Mouse (Mus musculus): ENCODE data around the gene Scai. TPM values are rescaled to one million over a fixed set of nuclear protein-coding genes. Genes with fewer than 3 reads are reported as not detected.

Scai gene
- polyA plus RNA-seq, 1 experiment = 0.78 TPM

DNA sequence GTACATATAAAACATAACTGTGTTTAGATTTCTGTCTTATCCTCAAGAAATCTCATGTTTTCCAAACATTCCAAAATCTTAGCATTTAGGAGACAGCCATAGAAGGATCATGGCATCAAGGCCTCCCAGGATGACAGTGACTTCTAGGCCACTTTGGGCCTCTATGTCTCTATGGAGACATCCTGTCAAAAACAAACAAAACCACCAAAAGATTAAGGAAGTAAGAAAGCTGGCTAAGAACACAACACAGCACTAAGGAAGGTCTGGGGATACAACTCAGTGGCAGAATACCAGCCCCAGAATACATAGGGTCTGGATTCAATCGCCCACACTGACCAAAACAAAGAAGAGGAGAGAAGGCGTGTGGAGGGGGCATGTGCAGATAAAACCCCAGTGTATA lies 12.8 kb upstream of the Scai start:
- Histone ChIP-seq H3K4me3 (no peak overlapping the region), H3K36me3 (ENCODE audit: control insufficient read depth, insufficient read depth) (peaks cover 45% of the 10 kb centered on the region), H3K4me2 (ENCODE audit: low read depth) (no peak overlapping the region), H3K79me2 (ENCODE audit: control insufficient read depth, insufficient read depth) (peaks cover 3% of the 10 kb centered on the region), H3K27me3 (ENCODE audit: control insufficient read depth, insufficient read depth, insufficient read length) (no peaks in the 10 kb centered on the region), H3ac (ENCODE audit: control insufficient read depth, insufficient read length) (no peak overlapping the region)
- TF ChIP-seq TCF3 (IDR thresholded peaks at IDR 0.05; ENCODE audit: insufficient read length, low read depth) (no peak), E2F4 (IDR thresholded peaks at IDR 0.05; ENCODE audit: insufficient read depth) (no peak), MYOD1 (IDR thresholded peaks at IDR 0.05; ENCODE audit: control insufficient read depth in 1 of 3, insufficient read length in 2 of 3, low read depth in 2 of 3) (no peak), SRF (IDR thresholded peaks at IDR 0.05; ENCODE audit: control insufficient read depth, insufficient read length, low read depth) (no peak), POLR2AphosphoS2 (IDR thresholded peaks at IDR 0.05; ENCODE audit: insufficient read length, low read depth) (no peak), POLR2A (IDR thresholded peaks at IDR 0.05; ENCODE audit: insufficient read length, low read depth) (no peak), REST (IDR thresholded peaks at IDR 0.05; ENCODE audit: insufficient read depth, insufficient read length) (no peak), MAX (IDR thresholded peaks at IDR 0.05; ENCODE audit: low read depth) (no peak), USF1 (IDR thresholded peaks at IDR 0.05; ENCODE audit: low read depth) (no peak), CEBPB (IDR thresholded peaks at IDR 0.05; ENCODE audit: insufficient read depth, poor library complexity, severe bottlenecking) (no peak), MYOG (IDR thresholded peaks at IDR 0.05; ENCODE audit: control insufficient read depth in 1 of 3, insufficient read depth in 1 of 3, insufficient read length in 2 of 3, low read depth in 2 of 3) (no peak), TCF12 (IDR thresholded peaks at IDR 0.05; ENCODE audit: insufficient read depth, poor library complexity, severe bottlenecking) (no peak)

GRCm38 (mm10) chr2:39194809-39195208 lies 4.3 kb upstream of the Scai start:
- peaks cover 30% of the 10 kb centered on the region for H3K36me3 ChIP-seq (ENCODE audit: control insufficient read depth, insufficient read depth)
- TF ChIP-seq SRF (IDR thresholded peaks at IDR 0.05; ENCODE audit: control insufficient read depth, insufficient read length, low read depth) (no peak), POLR2AphosphoS2 (IDR thresholded peaks at IDR 0.05; ENCODE audit: insufficient read length, low read depth) (no peak), CEBPB (IDR thresholded peaks at IDR 0.05; ENCODE audit: insufficient read depth, poor library complexity, severe bottlenecking) (no peak), E2F4 (IDR thresholded peaks at IDR 0.05; ENCODE audit: insufficient read depth) (no peak), TCF12 (IDR thresholded peaks at IDR 0.05; ENCODE audit: insufficient read depth, poor library complexity, severe bottlenecking) (no peak), REST (IDR thresholded peaks at IDR 0.05; ENCODE audit: insufficient read depth, insufficient read length) (no peak), MYOG (IDR thresholded peaks at IDR 0.05; ENCODE audit: control insufficient read depth in 1 of 3, insufficient read depth in 1 of 3, insufficient read length in 2 of 3, low read depth in 2 of 3) (no peak), USF1 (IDR thresholded peaks at IDR 0.05; ENCODE audit: low read depth) (no peak), MAX (IDR thresholded peaks at IDR 0.05; ENCODE audit: low read depth) (no peak), MYOD1 (IDR thresholded peaks at IDR 0.05; ENCODE audit: control insufficient read depth in 1 of 3, insufficient read length in 2 of 3, low read depth in 2 of 3) (no peak), POLR2A (IDR thresholded peaks at IDR 0.05; ENCODE audit: insufficient read length, low read depth) (no peak)
- H3K4me2 ChIP-seq (ENCODE audit: low read depth) = no peak overlapping the region
- no peaks in the 10 kb centered on the region for H3K27me3 ChIP-seq (ENCODE audit: control insufficient read depth, insufficient read depth, insufficient read length)
- no peak overlapping the region for H3ac ChIP-seq (ENCODE audit: control insufficient read depth, insufficient read length)
- no peak overlapping the region for H3K4me3 ChIP-seq
- H3K79me2 ChIP-seq (ENCODE audit: control insufficient read depth, insufficient read depth) = no peaks in the 10 kb centered on the region

DNA sequence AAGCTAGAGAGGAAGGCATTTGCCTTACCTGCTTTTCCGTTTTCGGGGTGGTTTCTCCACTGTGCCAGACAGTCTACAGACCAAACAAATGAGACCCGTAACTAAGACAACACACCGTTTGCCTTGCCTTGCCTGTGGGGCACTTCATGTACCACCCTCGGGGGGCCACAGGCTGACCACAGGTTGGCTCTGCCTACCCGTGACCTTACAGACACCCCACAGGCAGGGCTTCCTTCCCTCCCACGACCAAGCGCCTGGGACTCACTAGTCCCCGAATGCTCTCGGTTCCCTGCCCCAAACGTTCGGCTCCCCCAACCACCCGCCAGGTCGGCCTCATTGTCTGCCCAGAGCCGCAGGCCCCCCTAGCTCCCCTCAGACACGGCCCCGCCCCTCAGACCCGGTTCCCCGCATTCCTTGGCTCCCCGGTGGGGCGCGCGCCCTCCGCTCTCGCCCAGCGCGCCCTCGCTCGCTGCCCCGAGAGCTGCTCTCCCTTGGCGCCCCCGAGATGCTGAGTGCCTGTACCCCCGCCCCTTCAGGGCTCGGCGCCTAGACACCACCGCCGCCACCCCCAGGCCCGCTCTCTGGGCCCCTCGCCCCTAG lies 473 bp downstream of the Scai start:
- TF ChIP-seq MAX (IDR thresholded peaks at IDR 0.05; ENCODE audit: low read depth) = no peak
- no peak for TF ChIP-seq MYOD1 (IDR thresholded peaks at IDR 0.05; ENCODE audit: control insufficient read depth in 1 of 3, insufficient read length in 2 of 3, low read depth in 2 of 3)
- no peak for TF ChIP-seq TCF3 (IDR thresholded peaks at IDR 0.05; ENCODE audit: insufficient read length, low read depth)
- no peak for TF ChIP-seq SRF (IDR thresholded peaks at IDR 0.05; ENCODE audit: control insufficient read depth, insufficient read length, low read depth)
- Histone ChIP-seq H3K36me3 (ENCODE audit: control insufficient read depth, insufficient read depth) (no peaks in the 10 kb centered on the region), H3K4me2 (ENCODE audit: low read depth) (peak overlapping the region; percentile 96), H3K79me2 (ENCODE audit: control insufficient read depth, insufficient read depth) (no peaks in the 10 kb centered on the region), H3K27me3 (ENCODE audit: control insufficient read depth, insufficient read depth, insufficient read length) (no peaks in the 10 kb centered on the region), H3K4me3 (peak overlapping the region; percentile 32), H3ac (ENCODE audit: control insufficient read depth, insufficient read length) (peak overlapping the region; percentile 16)

DNA sequence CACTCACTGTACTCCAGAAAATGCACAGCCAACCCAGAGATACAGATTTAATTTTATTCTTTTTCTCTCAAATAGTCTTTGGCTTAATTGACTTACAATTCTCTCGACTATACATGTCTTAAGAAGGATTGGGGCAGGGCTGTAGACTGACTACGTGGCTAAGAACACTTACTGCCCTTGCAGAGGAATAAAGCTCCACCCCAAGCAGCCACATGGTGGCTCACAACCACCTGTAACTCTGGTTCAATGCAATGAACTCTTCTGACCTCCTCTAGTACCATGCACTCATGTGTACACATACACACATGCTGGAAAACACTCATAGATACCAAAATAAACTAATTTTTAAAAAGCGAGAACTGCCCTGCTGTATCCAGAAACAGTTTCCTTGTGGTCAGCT lies 4.6 kb downstream of the Scai start:
- Histone ChIP-seq H3K27me3 (ENCODE audit: control insufficient read depth, insufficient read depth, insufficient read length) (no peaks in the 10 kb centered on the region), H3K36me3 (ENCODE audit: control insufficient read depth, insufficient read depth) (peaks cover 5% of the 10 kb centered on the region), H3K79me2 (ENCODE audit: control insufficient read depth, insufficient read depth) (no peaks in the 10 kb centered on the region), H3K4me3 (no peak overlapping the region), H3K4me2 (ENCODE audit: low read depth) (no peak overlapping the region), H3ac (ENCODE audit: control insufficient read depth, insufficient read length) (no peak overlapping the region)
- TF ChIP-seq TCF12 (IDR thresholded peaks at IDR 0.05; ENCODE audit: insufficient read depth, poor library complexity, severe bottlenecking) (no peak), USF1 (IDR thresholded peaks at IDR 0.05; ENCODE audit: low read depth) (no peak)

DNA sequence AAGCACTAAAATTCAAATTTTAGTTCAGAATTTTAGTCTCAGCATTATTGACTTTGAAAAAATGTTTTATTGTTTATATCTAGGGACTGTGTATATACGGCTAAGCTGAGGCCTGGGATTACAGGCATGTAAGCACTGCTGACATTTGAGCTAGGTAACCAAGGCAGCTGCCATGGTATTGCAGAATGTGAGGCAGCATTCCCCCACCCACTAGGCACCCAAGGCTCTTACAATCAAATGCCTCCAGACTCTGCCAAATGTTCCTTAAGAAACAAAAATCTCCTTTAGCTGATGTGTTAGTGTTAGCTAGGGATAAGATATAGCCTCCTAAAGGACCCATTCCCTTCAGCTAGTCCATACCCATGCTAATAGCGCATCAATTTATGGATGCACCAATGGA lies 6.9 kb downstream of the Scai start:
- peaks cover 5% of the 10 kb centered on the region for H3K36me3 ChIP-seq (ENCODE audit: control insufficient read depth, insufficient read depth)
- no peak for TF ChIP-seq POLR2AphosphoS2 (IDR thresholded peaks at IDR 0.05; ENCODE audit: insufficient read length, low read depth)
- TF ChIP-seq MYOD1 (IDR thresholded peaks at IDR 0.05; ENCODE audit: control insufficient read depth in 1 of 3, insufficient read length in 2 of 3, low read depth in 2 of 3) = peak in 1 of 3 experiments; percentile 33

More for the DNA sequence above, 6.9 kb downstream of the Scai start:
- H3ac ChIP-seq (ENCODE audit: control insufficient read depth, insufficient read length) = no peak overlapping the region
- no peak overlapping the region for H3K4me2 ChIP-seq (ENCODE audit: low read depth)
- H3K4me3 ChIP-seq = no peak overlapping the region
- no peaks in the 10 kb centered on the region for H3K27me3 ChIP-seq (ENCODE audit: control insufficient read depth, insufficient read depth, insufficient read length)
- no peaks in the 10 kb centered on the region for H3K79me2 ChIP-seq (ENCODE audit: control insufficient read depth, insufficient read depth)
